Mouse (Mus musculus) embryo, embryonic 10.5 days (tissue): ENCODE results near the gene Syn3.

ENCODE experiments used
- DNase-seq: peaks from one replicate; pipeline ENCODE4 v3.0.0-alpha.2; 2015; ENCODE audit warnings: low spot score

Syn3 gene

DNA sequence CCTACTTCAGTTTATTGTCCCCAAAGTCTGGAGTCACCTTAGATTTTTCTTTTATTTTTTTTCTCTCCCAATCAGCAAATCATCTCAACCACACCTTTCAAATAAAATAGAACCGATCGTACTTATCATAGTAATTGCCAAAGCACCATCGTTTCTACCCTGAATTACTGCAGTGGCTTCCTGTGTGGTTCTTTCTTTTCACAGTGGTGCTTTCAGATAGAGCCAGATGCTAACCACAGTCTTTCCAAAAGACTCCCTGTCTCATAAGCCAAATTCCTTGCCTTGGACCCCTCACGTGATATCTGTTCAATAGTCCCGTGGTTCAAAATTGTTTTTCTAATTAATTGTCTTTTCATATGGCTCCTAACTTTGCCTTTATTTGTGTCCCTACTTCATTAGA lies 221.4 kb downstream of the Syn3 start:
- DNase-seq: no peak

DNA sequence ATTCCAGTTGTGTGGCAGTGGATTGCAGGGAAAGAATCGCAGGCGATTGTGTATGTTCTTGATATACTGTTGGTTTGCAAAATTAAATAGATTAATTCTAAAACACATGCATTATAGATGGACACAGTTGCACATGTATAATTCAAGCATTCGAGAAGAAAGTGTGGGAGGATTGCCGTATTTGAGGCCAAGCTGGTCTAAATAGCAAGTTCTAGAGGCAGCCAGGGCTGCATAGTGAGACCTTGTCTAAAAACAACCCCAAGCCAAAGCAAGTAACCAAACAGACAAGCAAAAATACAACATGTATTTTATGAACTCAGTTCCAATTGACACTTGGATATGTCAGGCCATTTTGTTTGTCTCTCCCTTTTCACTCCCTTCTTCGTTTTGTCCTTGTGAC lies 223.1 kb downstream of the Syn3 start:
- no peak for DNase-seq

GRCm38 (mm10) chr10:86273410-86274191 lies 225.1 kb downstream of the Syn3 start:
- DNase-seq: peak; percentile 31

DNA sequence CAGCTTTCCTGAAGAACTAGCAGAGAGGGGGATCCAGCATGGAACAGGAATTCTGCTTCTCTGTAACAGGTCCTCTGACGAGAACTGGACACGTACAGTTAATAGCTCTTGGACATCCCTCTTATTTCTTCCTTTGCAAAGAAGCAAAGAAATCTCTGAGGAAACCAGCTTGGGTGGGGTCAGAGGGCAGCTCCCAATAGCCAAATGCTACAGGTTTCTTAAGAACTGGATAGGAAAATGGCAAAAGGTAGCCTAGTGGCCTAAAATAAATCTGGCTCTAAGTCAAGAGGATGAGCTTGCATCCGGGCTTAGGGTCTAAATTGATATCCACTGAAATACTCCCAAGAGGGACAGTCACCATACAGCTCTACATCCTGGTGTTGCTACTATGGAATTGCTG lies 225.9 kb downstream of the Syn3 start:
- no peak for DNase-seq

DNA sequence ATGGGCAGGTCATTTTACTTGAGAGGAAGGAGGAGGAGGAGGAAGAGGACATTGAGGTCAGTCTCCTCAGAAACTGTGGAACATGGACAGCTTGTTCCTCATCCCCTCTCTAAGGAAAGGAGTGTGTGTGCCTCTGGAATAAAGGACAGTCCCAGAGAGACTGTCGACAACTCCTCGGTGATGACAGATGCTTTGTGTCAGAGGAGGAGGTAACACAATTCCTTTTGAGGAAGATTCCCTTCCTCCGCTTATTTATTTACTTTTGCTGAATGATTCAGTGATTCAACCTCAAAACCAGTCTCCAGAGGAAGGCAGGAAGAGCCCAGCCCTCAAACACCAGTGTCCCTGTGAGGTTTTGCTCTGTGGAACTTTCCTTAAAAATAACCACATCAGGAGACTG lies 228.4 kb downstream of the Syn3 start:
- no peak for DNase-seq

DNA sequence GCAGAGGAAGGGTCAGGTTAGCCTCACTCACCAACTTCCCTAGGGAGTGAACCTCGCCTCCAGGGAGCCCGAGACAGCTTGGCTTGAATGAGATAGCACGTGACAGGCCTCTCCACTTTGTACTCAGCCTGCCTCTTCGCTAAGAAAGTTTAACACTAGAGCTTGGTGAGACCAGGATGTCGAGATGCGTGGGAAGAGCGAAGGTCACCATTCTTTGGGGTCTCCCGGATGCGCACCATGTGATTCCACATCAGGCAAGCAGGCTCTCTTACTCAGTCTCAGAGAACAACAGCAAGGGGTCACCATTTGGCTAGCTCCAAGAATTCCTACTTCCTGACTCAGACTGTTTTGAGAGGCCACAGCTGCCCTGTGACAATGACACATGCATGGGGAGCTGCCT lies 234.1 kb downstream of the Syn3 start:
- no peak for DNase-seq

DNA sequence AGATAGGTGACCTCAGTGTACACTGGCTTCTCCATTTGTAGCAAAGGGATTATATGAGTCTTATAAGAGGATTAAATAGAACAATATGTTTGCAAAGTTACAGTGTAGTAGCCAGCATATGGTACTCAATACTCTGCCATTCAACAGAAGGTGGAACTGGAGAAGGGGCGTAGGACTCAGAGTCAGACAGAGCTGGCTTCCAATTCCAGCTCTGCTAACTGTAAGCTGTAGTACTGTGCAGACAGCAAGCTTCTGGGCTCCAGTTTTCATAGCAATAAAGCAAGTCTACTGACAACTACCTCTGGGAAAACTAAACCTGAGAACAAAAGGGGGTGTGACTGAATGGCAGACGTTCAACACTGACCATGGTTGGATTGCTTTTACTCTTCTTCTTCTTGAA lies 237.0 kb downstream of the Syn3 start:
- no peak for DNase-seq

- no peak for DNase-seq
Measured at GRCm38 (mm10) chr10:86258992-86259391, 239.7 kb downstream of the Syn3 start.

DNA sequence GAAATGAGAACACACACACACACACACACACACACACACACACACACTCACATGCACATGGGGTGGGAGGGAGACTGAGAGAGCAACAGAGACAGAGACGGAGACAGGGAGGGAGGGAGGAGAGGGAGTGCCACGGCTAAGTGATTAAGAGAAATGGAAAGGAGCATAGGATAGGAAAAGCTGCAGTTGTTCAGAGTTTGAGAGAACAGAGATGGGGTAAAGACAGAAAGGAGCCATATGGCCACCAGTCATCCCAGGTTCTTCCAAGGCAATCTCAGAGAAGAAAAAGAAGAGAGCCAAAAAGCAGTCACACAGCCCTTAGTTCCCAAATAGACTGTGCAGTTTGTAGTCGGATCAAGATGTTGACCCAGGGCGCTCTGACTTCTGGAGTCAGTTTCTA lies 240.7 kb downstream of the Syn3 start:
- no peak for DNase-seq

DNA sequence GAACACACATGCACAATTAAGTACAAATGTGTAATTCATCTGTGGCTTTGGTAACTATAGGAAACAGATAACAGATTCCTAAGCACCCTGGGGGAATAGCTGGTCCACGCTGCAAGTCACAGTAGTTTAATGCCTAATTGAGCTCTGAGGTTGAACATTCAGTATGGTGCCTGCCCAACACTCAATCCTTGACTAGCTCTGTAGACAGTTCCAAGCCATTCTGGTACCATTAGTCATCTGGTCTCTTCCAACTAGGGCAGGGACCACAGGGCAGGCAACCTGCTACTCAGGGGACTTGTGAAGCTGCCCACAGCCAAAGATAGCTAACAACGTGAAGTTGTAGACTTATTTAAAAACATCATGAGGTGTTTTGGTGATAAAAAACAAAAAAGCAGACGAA lies 241.7 kb downstream of the Syn3 start:
- DNase-seq: no peak

- peak; percentile 47 for DNase-seq
Measured at GRCm38 (mm10) chr10:86256221-86256620, 242.5 kb downstream of the Syn3 start.

DNA sequence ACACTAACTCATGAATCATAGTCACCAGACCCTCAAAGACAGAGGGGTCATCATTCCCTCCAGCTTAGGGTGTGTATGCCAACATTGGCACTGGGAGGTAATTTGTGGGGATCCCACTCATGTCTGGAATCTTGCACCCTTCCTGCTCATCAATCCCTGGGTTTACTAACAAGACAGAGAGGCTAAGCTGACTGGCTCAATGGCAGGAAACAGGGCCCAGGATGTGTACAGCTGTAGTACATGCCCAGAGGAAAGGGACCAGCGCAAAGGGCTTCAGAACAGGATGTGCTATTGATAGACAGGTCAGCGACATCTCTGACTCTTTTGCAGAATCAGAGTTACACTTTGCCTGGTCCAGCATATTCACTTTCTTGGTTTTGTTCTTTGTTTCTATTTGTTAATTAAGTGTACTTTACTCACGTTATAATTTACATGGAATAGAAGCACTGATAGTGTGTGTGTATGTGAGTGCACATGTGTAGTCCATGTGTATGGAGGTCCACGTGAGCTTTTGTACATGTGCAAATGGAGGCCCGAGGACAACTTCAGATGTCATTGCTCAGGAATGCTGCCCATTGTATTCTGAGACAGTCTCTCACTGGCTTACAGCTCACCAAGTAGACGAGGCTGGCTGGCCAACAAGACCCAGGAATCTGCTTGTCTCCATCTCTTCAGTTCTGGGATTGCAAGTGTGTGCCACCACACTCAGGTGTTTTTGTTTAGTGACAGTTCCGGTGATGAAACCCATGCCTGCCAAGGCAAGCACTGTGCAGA lies 248.4 kb downstream of the Syn3 start:
- DNase-seq: no peak

- DNase-seq: no peak
Measured at GRCm38 (mm10) chr10:86249283-86249682, 249.4 kb downstream of the Syn3 start.

- DNase-seq: no peak
Measured at GRCm38 (mm10) chr10:86248807-86249206, 249.9 kb downstream of the Syn3 start.

DNA sequence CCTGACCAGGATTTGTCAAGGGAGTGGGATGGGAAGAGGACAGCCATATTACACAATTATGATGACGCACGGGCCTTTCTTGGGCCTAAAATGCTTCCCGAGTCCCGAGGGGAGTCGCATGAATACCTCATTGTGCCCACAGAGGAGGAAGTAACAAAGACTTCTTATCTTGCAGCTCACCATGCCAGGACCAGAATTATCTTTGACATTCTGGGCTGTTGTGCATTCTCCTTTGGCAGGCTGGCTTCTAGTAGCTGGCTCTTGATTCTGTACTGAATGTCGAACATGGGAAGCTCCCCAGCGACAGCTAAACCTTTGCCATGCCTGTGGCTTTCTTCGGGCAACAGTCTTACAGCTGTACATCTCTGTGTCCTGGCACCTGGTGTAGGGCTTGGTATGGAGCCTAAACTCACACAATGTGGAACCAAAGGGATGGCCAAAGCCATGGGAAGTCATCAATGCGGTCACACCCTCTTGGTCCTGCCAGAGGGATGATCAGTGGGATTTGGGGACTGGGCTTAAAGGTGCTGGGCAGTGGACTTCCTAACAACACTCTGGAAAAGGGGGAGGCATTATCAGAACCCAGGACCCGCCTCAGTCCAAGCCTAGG lies 250.5 kb downstream of the Syn3 start:
- DNase-seq: no peak

DNA sequence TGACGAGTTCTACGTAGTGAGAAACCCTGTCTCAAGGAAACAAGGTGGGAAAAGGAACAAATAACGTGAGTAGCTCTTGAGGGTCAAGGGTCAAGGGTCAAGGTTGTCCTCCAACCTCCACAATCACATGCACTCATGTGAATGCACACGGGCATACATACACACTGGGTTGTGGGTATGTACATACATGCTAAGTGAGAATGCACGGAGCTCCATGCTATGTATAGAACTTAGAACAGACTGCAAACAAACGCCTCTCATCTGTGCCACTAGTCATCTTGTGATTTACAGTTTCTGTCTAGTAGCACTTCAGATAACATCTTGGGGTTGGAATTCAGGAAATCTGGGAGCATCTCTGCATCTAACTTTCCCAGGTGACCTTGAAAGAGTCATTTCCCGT lies 253.3 kb downstream of the Syn3 start:
- no peak for DNase-seq

- DNase-seq: no peak
Measured at GRCm38 (mm10) chr10:86243525-86243924, 255.2 kb downstream of the Syn3 start.

GRCm38 (mm10) chr10:86242721-86243120 lies 256.0 kb downstream of the Syn3 start:
- no peak for DNase-seq

DNA sequence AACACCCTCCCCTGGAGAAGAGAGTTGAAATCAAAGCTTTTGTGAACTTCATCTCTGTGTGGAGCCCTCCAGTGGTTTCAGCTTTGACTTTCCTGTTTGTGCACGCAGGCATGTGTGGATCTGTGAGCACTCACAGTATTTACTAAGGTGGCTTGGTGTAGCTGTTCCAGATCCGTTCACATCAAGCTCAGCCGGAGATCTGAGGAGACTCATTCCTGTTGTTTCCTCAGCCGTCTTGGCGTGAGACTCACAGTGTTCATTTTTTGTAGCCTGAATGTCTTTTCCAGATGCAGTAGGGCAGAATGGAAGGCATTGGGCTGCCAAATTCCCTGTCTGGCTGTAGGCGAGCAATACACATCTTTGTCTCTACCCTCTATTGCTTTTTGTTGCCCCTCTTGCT lies 268.7 kb downstream of the Syn3 start:
- DNase-seq: no peak

- no peak for DNase-seq
Measured at GRCm38 (mm10) chr10:86225480-86225879, 273.2 kb downstream of the Syn3 start.

DNA sequence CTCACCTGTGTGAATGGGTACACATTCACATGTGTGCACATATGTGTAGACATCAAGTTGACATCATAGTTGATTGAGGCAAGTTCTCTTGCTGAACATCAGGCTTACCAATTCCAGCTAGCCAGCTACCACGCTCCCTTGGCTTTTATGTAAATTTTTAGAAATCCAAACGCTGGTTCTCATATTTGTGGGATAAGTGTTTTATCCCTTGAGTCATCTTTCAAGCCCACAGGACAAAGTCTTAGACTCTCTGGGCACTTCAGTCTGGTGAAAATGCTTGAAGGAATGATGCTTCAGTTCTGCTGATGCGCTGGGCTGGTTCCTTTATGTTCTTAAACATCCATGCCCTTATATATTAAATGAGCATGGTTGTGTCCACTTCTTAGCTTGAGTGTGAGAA lies 279.7 kb downstream of the Syn3 start:
- DNase-seq: no peak

GRCm38 (mm10) chr10:86216836-86217235 lies 281.9 kb downstream of the Syn3 start:
- DNase-seq: no peak

- no peak for DNase-seq
Measured at GRCm38 (mm10) chr10:86212062-86212461, 286.6 kb downstream of the Syn3 start.
